Mouse (Mus musculus) midbrain, embryonic 14.5 days (tissue): ENCODE data around the gene Cldn4. TPM values are rescaled to one million over a fixed set of nuclear protein-coding genes. Genes with fewer than 3 reads are reported as not detected.
"Not testable (repeated sequence)": the region's sequence is repeated elsewhere in the genome, so short reads cannot be mapped to it uniquely, and the experiment has no call there.

Source experiments
- ATAC-seq: fragments of 200-750 bp; cut with Nextera tagmentation; 2 replicates; pipeline ENCODE4 v1.8.0; 2017; ENCODE audit warnings: moderate number of reproducible peaks, moderate library complexity; ENCODE audit not compliant: low FRiP score, low TSS enrichment
- DNase-seq: peaks from one replicate; pipeline ENCODE4 v3.0.0-alpha.2; 2015
- H3K27ac ChIP-seq: fragments of 300-500 bp; sonication (generic); replicated peaks from 2 replicates; pipeline ENCODE4 v1.5.1; 2014; ENCODE audit warnings: mild to moderate bottlenecking, low read depth, low read length, moderate library complexity
- H3K27me3 ChIP-seq: fragments of 300-500 bp; sonication (generic); 2 replicates; pipeline ENCODE4 v1.6.1; 2014; ENCODE audit warnings: low read length, control low read depth, mixed read lengths; ENCODE audit not compliant: control insufficient read depth, insufficient read depth
- H3K36me3 ChIP-seq: fragments of 300-500 bp; sonication (generic); 2 replicates; pipeline ENCODE4 v1.6.1; 2014; ENCODE audit warnings: low read length, control low read depth; ENCODE audit not compliant: control insufficient read depth, insufficient read depth
- H3K4me1 ChIP-seq: fragments of 300-500 bp; sonication (generic); 2 replicates; pipeline ENCODE4 v1.6.1; 2014; ENCODE audit warnings: mild to moderate bottlenecking, antibody characterized with exemption, low read length, control low read depth; ENCODE audit not compliant: control insufficient read depth, insufficient read depth
- H3K4me2 ChIP-seq: fragments of 300-500 bp; sonication (generic); 2 replicates; pipeline ENCODE4 v1.6.1; 2014; ENCODE audit warnings: mild to moderate bottlenecking, low read length, moderate library complexity
- H3K4me3 ChIP-seq: fragments of 300-500 bp; sonication (generic); replicated peaks from 2 replicates; pipeline ENCODE4 v1.5.1; 2014; ENCODE audit warnings: low read depth, low read length
- H3K9ac ChIP-seq: fragments of 300-500 bp; sonication (generic); replicated peaks from 2 replicates; pipeline ENCODE4 v1.6.1; 2014; ENCODE audit warnings: mild to moderate bottlenecking, low read length, moderate library complexity
- H3K9me3 ChIP-seq: fragments of 300-500 bp; sonication (generic); 2 replicates; pipeline ENCODE4 v1.6.1; 2016; ENCODE audit warnings: low read length, control low read depth, mixed read lengths; ENCODE audit not compliant: control insufficient read depth
- WGBS: fragments of 180-500 bp; shearing (Covaris S2); extraction: QIAGEN DNeasy Blood & Tissue Kit; methylation state at CpG from one replicate; pipeline ENCODE4 v1.1.7; 2014; 5-methylcytosine and 5-hydroxymethylcytosine counted together
- polyA plus RNA-seq: library from polyadenylated mRNA; unstranded; fragments of >200 nt; fragmentation: Nextera tagmentation; extraction: Ambion mirVana; gene quantifications from 2 replicates; pipeline ENCODE4 v1.2.1, GENCODE M21; 2014

Gene Cldn4
- polyA plus RNA-seq, 1 experiment from 2014 or later = not detected

DNA sequence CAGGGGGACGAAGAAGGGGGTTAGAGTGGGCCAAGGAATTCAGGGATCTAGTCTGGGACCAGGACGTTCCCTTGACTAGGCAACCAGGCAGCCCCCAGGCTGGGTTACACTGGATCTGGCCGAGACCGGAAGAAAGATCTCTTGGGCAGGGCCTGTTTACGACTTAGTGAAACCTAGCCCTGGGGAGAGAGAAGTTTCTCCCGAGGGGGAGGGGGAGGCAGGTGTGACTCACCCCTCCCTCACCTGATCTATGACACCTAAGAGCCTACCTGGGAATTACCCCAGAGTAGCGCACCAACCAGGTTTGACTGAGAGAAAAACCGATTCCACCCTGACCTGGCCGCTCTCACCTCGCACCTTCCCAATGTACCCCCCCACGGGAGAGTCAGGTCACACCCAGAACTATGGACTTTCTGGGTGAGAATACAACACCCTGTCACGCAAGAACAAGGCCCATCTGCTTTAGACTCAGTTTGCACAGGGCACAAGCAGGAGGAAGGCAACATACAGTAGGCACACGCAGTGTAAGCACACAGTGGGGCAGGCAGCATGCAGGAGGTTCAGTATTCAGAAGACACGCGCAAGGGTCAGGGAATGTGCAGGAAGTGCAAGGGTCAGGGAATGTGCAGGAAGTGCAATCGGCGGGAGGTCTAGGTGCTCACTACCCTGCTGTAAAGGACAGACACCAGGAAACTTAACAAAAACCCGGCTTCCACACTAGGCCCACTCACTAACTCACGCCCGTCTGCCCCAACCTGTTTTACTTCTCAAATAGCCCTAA, 20.6 kb upstream of the Cldn4 start:
- Histone ChIP-seq H3K9me3 (no peaks in the 10 kb centered on the region), H3K36me3 (no peaks in the 10 kb centered on the region), H3K27ac (no peak overlapping the region), H3K27me3 (no peaks in the 10 kb centered on the region), H3K4me1 (peaks cover 6% of the 10 kb centered on the region; the same call in 1 of the 2 replicates), H3K4me2 (no peak overlapping the region), H3K9ac (no peak overlapping the region), H3K4me3 (no peak overlapping the region)
- no peak for DNase-seq
- no peak for ATAC-seq
- WGBS = 82% methylated on average over 20 of the region's 20 CpGs

DNA sequence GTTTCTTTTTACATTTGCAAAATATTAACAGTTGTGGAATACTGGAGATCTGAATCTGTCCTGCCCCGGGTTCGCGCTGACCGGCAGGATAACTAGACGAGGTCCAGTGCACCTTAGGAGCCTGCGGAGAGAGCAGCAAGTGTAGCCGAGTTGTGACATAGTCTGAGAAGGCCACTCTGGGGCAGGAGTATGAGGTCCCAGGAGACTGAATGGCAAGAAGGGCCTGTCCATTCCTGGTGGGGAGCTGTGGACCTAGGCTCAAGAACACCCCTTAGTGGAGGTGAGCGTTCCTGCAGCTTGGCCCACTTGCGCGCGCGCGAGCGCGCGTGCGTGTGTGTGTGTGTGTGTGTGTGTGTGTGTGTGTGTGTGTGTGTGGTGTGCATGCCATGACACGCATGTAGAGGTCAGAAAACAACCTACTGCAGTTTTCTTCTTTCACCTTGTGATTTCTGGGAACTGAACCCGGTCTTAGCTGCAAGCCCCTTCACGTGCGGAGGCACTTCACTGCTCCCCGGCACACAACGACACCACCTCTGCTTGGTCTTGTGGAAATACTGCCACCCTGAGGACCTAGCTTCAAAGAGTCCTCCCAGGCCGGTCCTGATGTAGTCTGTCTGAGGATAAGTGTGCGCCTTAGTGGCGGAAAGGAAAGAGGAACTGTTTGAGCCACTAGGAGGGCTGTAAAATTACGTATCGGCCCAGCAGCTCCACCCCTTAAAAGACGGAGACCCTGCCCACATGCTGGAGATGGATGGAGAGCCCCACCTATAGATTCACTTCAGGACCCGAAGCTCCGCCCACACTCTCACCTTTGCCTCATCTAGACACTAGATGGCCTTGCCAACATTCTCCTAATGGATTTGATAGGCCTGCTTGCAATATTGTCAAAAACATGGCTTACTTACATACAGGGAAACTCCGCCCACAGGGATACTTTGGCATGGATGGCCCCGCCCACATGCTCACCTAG, 19.4 kb upstream of the Cldn4 start:
- DNase-seq (peak; percentile 67), ATAC-seq (no peak)
- H3K9ac ChIP-seq = no peak overlapping the region
- no peaks in the 10 kb centered on the region for H3K9me3 ChIP-seq
- H3K36me3 ChIP-seq = no peaks in the 10 kb centered on the region
- no peak overlapping the region for H3K27ac ChIP-seq
- 5% methylated on average over 33 of the region's 33 CpGs for WGBS
- peak overlapping the region; percentile 10; the same call in 1 of the 2 replicates for H3K4me3 ChIP-seq
- H3K4me2 ChIP-seq = peak overlapping the region; percentile 42
- no peaks in the 10 kb centered on the region for H3K27me3 ChIP-seq
- H3K4me1 ChIP-seq = peaks cover 6% of the 10 kb centered on the region; the same call in 1 of the 2 replicates

DNA sequence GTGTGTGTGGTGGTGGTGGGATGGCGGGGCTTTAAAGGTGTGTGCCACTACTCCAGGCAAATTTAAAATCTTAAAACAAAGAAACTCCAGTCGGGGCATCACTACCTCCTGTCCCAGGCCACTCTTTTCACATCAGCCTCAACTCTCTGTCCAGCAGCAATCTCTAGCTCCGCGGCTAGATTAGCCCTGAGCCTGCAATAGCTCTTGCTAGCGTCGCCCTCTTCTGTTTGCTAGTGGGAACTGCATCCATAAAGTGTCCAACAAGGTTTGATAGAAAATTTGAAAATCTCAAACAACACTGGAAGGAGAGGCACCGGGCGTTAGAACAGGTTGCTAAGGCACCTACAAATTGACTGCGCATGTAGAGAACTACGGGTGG, 18.7 kb upstream of the Cldn4 start:
- H3K4me1 ChIP-seq = peaks cover 6% of the 10 kb centered on the region; the same call in 1 of the 2 replicates
- no peaks in the 10 kb centered on the region for H3K27me3 ChIP-seq
- H3K9ac ChIP-seq = no peak overlapping the region
- H3K4me2 ChIP-seq = peak overlapping the region; percentile 42
- H3K36me3 ChIP-seq = no peaks in the 10 kb centered on the region
- peak overlapping the region; percentile 10; the same call in 1 of the 2 replicates for H3K4me3 ChIP-seq
- no peak for ATAC-seq
- no peak overlapping the region for H3K27ac ChIP-seq
- DNase-seq = peak; percentile 90
- 4% methylated on average over 10 of the region's 10 CpGs for WGBS
- no peaks in the 10 kb centered on the region for H3K9me3 ChIP-seq

DNA sequence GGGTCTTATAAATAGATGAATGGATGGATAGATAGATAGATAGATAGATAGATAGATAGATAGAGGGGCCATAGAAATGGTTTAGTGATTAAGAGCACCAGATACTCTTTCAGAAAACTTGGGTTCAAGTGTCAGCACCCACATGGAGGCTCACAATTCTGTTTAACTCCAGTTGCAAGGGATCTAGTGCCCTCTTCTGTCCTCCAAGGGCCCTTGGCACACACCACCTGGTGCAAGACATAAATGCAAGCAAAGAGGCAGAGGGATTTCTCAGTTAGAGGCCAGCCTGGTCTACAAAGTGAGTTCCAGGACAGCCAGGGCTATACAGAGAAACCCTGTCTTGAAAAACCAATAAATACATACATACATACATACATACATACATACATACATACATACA, 17.9 kb upstream of the Cldn4 start:
- not testable (repeated sequence) for ATAC-seq

DNA sequence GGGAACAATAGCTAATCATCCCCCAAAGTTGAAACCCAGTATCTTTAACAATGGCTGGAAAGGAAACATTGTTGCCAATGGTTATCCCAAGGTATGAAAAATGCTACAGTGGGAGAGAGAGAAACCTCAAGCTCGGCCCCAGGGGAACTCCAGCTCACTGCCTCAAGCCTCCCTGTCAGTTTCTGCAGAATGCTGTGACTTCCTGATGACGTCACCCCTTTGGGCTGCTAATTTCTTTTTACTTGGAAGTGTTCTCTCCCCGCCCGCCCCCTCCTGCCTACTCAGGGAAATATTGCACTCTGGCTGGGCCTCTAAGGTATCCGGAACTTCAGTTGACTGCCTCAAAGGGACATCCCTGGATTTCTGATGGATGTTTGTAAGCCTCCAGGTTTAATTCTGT, 16.8 kb upstream of the Cldn4 start:
- Histone ChIP-seq H3K4me1 (peaks cover 6% of the 10 kb centered on the region; the same call in 1 of the 2 replicates), H3K27ac (no peak overlapping the region), H3K9ac (no peak overlapping the region), H3K9me3 (no peaks in the 10 kb centered on the region), H3K36me3 (no peaks in the 10 kb centered on the region), H3K4me3 (no peak overlapping the region), H3K27me3 (no peaks in the 10 kb centered on the region), H3K4me2 (no peak overlapping the region)
- 43% methylated on average over 5 of the region's 5 CpGs for WGBS
- ATAC-seq (no peak), DNase-seq (no peak)

More for the DNA sequence above, 17.9 kb upstream of the Cldn4 start:
- H3K27ac ChIP-seq, H3K4me1 ChIP-seq, H3K4me2 ChIP-seq, DNase-seq, H3K27me3 ChIP-seq, H3K36me3 ChIP-seq, H3K9ac ChIP-seq, H3K4me3 ChIP-seq, H3K9me3 ChIP-seq: not testable (repeated sequence)

DNA sequence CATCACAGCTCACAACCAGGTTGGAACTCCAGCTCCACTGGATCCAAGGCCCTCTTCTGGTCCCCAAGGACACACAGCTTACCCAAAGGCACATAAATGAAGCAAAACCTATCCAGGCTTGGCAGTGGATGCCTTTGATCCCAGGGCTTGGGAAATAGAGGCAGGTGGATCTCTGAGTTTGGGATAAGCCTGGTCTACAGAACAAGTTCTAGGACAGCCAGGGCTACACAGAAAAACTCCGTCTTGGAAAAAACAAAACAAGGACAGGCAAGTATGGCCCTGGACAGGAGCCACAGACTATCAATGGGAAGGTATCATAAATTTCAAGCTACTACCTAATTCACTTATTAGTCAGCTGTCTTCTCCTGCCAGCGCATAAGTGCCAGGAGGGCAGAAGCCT, 14.8 kb upstream of the Cldn4 start:
- DNase-seq = no peak
- Histone ChIP-seq H3K4me3 (no peak overlapping the region), H3K27ac (no peak overlapping the region), H3K4me2 (no peak overlapping the region), H3K27me3 (no peaks in the 10 kb centered on the region), H3K9me3 (no peaks in the 10 kb centered on the region), H3K4me1 (peaks cover 6% of the 10 kb centered on the region; the same call in 1 of the 2 replicates), H3K9ac (no peak overlapping the region), H3K36me3 (no peaks in the 10 kb centered on the region)
- no peak for ATAC-seq
- WGBS = 95% methylated on average over 2 of the region's 2 CpGs

DNA sequence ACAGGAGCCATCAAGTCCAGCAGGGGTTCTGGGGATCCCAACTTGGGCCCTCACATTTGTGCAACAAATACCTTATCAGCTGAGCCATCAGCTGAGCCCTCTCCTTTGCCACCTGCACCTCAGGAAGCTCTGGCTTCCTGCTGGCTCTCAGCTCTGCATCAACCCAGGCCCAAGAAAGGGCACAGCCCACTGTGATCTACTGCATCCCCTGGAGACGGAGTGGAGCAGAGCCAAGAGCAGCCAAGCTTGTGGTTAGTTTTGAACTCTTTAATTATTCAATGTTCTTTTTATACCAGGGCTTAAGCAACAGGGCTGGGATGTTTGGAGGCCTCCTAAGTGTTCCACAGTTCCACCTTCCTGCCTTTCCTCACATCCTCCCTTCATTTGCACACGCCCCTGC, 13.7 kb upstream of the Cldn4 start:
- no peak overlapping the region for H3K9ac ChIP-seq
- H3K4me2 ChIP-seq = no peak overlapping the region
- DNase-seq (no peak), ATAC-seq (no peak)
- H3K4me3 ChIP-seq = no peak overlapping the region
- no peaks in the 10 kb centered on the region for H3K27me3 ChIP-seq
- H3K36me3 ChIP-seq = no peaks in the 10 kb centered on the region
- WGBS = 68% methylated on average over 2 of the region's 2 CpGs
- no peaks in the 10 kb centered on the region for H3K9me3 ChIP-seq
- no peaks in the 10 kb centered on the region for H3K4me1 ChIP-seq
- no peak overlapping the region for H3K27ac ChIP-seq

DNA sequence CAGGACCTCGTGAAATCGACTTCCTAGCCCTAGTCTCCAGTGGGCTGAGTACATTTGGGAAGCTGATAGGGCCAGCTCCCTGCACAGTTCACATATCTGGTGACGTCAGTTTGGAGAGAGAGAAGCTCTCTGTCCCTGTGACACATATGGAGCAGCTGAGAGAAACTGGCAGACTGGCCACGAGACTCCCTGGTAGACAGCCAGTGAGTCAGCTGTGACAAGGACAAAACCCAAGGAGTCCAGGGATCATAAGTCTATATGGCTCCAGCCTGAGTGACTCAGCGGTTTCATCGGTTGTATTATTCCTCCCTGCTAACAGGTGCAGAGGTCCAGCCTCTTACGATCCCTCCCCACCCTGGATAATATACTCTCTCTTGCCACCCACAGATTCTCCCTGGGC, 12.4 kb upstream of the Cldn4 start:
- Histone ChIP-seq H3K36me3 (no peaks in the 10 kb centered on the region), H3K27me3 (no peaks in the 10 kb centered on the region), H3K9me3 (no peaks in the 10 kb centered on the region), H3K9ac (no peak overlapping the region), H3K27ac (no peak overlapping the region), H3K4me2 (no peak overlapping the region), H3K4me3 (no peak overlapping the region), H3K4me1 (no peaks in the 10 kb centered on the region)
- no peak for ATAC-seq
- 77% methylated on average over 7 of the region's 7 CpGs for WGBS
- no peak for DNase-seq
